Mouse (Mus musculus) stomach, adult 2 months (tissue): ENCODE results near the gene Pin1. TPM values are rescaled to one million over a fixed set of nuclear protein-coding genes. Genes with fewer than 3 reads are reported as not detected.

Experiments used
- polyA plus RNA-seq: library from polyadenylated mRNA; depleted of rRNA; stranded (reverse); fragments of >200 nt; gene quantifications from 2 replicates; pipeline ENCODE4 v1.2.3, GENCODE M21; 2012; rRNA removed

The Pin1 gene
- polyA plus RNA-seq, result 6.4 and 9.3 TPM in 2 replicates

GRCm38 (mm10) chr9:20651602-20652259 is at the start of gene Pin1:
Pin1 (plus strand) TSS chr9:20652095.

DNA sequence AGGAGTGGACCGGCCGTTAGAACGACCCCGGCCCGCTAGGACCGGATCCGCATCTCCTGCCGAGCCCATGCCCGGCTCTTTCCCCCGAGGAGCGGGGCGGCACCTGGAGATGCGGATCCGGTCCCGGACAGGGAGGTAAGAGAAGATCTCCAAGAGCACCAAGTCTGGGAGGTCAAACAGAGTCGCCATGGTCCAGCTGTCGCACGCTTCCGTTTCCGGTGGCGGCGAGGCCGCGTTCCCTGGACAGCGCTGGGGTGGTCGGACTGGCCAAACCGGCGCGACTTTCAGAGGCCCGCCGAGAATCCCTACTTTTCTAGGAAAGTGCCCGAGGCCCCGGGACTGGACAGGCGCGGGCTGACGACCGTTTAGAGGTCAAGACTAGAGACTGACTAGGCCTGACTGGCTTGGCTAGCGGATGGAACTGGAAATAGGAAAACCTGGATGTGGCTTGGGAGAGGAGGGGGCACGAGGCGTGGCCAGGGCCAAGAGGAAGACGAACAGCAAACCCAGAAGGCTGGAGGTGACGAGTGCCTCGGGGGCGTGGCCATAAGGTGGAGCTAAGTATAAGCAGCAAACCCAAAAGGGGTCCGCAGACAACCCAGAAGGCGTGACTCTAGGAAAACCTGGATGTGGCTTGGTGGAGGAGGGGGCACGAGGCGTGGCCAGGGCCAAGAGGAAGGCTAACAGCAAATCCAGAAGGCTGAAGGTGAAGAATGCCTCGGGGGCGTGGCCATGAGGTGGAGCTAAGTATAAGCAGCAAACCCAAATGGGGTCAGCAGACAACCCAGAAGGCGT is 9.6 kb upstream of the Pin1 start, which contains the start of gene Ubl5:
Gene Ubl5, plus strand, starts transcription at position 778 of the 795 bp plus-strand sequence.

DNA sequence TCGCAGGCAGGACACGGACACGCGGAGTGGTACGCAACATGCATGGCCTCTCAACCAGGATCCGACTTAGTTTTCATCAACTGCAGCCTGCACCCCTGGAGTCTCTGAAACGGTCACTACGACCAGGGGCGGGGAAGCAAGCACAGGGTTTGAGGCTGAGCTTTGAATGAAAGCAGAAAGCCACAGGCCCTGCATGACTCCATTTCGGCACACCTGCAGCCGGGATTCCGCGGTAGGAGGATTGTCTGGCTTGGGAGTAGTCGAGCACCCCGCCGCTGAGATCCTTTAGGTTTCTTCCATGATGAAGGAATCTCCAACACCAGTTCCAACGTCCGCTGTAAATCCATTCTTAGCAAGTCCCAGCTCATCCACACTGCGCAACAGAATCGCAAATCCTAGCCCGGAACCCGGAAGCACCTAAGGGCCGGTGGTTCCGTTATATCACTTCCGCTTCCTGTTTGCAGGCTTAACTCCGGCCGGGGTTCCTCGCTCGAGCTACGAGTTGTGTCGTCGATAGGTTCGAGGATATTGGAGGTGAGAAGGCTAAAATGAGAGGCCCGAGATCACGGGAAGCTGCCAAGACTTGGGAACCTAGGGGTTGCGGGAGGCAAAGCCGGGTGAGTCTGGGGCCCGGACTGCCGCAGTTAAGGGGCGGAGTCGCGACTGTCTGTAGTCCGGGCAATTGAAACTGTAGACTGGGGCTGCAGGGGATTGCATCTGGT is 7.4 kb upstream of the Pin1 start, which contains the start of gene Fbxl12:
Gene Fbxl12, minus strand, starts transcription at position 408 of the 722 bp plus-strand sequence.

Other genes starting within 250 kb of the Pin1 start
- gene Zfp26, start 191.9 kb upstream of the Pin1 start, polyA plus RNA-seq, result 0.16 and 0.37 TPM in 2 replicates
- gene Zfp426, start 159.3 kb upstream of the Pin1 start, polyA plus RNA-seq, result 0.25 and 1.0 TPM in 2 replicates
- 0.33 and 0.68 TPM in 2 replicates for gene Zfp266, start 130.7 kb upstream of the Pin1 start, polyA plus RNA-seq
- 0.44 and 0.83 TPM in 2 replicates for gene Zfp846, start 70.8 kb upstream of the Pin1 start, polyA plus RNA-seq
- gene Ubl5, start 9.2 kb upstream of the Pin1 start, polyA plus RNA-seq, result 85.7 and 103 TPM in 2 replicates
- 16.8 and 20.1 TPM in 2 replicates for gene Fbxl12, start 7.3 kb upstream of the Pin1 start, polyA plus RNA-seq
- gene Olfm2, start 94.3 kb downstream of the Pin1 start, polyA plus RNA-seq, result 0.68 and 0.78 TPM in 2 replicates
- 7.6 and 8.7 TPM in 2 replicates for gene Col5a3, start 163.0 kb downstream of the Pin1 start, polyA plus RNA-seq
- gene Rdh8, start 166.4 kb downstream of the Pin1 start, polyA plus RNA-seq, result not detected in 2 replicates
- 27.0 and 29.6 TPM in 2 replicates for gene A230050P20Rik, start 216.5 kb downstream of the Pin1 start, polyA plus RNA-seq
- 4.6 and 6.6 TPM in 2 replicates for gene Angptl6, start 227.6 kb downstream of the Pin1 start, polyA plus RNA-seq
- gene Ppan, start 236.1 kb downstream of the Pin1 start, polyA plus RNA-seq, result 46.2 and 52.6 TPM in 2 replicates
- gene Eif3g, start 246.5 kb downstream of the Pin1 start, polyA plus RNA-seq, result 65.9 and 73.1 TPM in 2 replicates